Mouse (Mus musculus) hindbrain, embryonic 11.5 days (tissue): Measurements from ENCODE around the gene Zfp346. TPM values are rescaled to one million over a fixed set of nuclear protein-coding genes. Genes with fewer than 3 reads are reported as not detected.
"Not testable (repeated sequence)": the region's sequence is repeated elsewhere in the genome, so short reads cannot be mapped to it uniquely, and the experiment has no call there.

Experiments
- ATAC-seq: fragments of 200-750 bp; cut with Nextera tagmentation; 2 replicates; pipeline ENCODE4 v1.8.0; 2017; ENCODE audit warnings: mild to moderate bottlenecking, moderate TSS enrichment, moderate library complexity; ENCODE audit not compliant: low FRiP score
- DNase-seq: peaks from one replicate; pipeline ENCODE4 v3.0.0-alpha.2; 2015; ENCODE audit warnings: low spot score
- H3K27ac ChIP-seq: fragments of 300-500 bp; sonication (generic); 2 replicates; pipeline ENCODE4 v1.5.1; 2014; ENCODE audit warnings: mild to moderate bottlenecking, low read depth, low read length
- H3K27me3 ChIP-seq: fragments of 300-500 bp; sonication (generic); 2 replicates; pipeline ENCODE4 v1.6.1; 2014; ENCODE audit warnings: mild to moderate bottlenecking, low read length, moderate library complexity, mixed read lengths; ENCODE audit not compliant: control insufficient read depth, insufficient read depth
- H3K36me3 ChIP-seq: fragments of 300-500 bp; sonication (generic); 2 replicates; pipeline ENCODE4 v1.6.1; 2014; ENCODE audit warnings: mild to moderate bottlenecking, low read length, moderate library complexity, mixed read lengths; ENCODE audit not compliant: control insufficient read depth, insufficient read depth
- H3K4me1 ChIP-seq: fragments of 300-500 bp; sonication (generic); replicated peaks from 2 replicates; pipeline ENCODE4 v1.6.1; 2014; ENCODE audit warnings: low read length, mixed read lengths; ENCODE audit not compliant: control insufficient read depth, insufficient read depth
- H3K4me2 ChIP-seq: fragments of 300-500 bp; sonication (generic); replicated peaks from 2 replicates; pipeline ENCODE4 v1.6.1; 2014; ENCODE audit warnings: mild to moderate bottlenecking, low read depth, low read length
- H3K4me3 ChIP-seq: fragments of 300-500 bp; sonication (generic); 2 replicates; pipeline ENCODE4 v1.5.1; 2014; ENCODE audit warnings: low read depth, low read length
- H3K9ac ChIP-seq: fragments of 300-500 bp; sonication (generic); 2 replicates; pipeline ENCODE4 v1.6.1; 2014; ENCODE audit warnings: low read depth, low read length
- H3K9me3 ChIP-seq: fragments of 300-500 bp; sonication (generic); 2 replicates; pipeline ENCODE4 v1.6.1; 2016; ENCODE audit warnings: low read length; ENCODE audit not compliant: control insufficient read depth
- WGBS: fragments of 180-500 bp; shearing (Covaris S2); extraction: QIAGEN DNeasy Blood & Tissue Kit; methylation state at CpG from one replicate; pipeline ENCODE4 v1.1.7; 2014; 5-methylcytosine and 5-hydroxymethylcytosine counted together
- polyA plus RNA-seq: library from polyadenylated mRNA; unstranded; fragments of >200 nt; fragmentation: Nextera tagmentation; extraction: Ambion mirVana; gene quantifications from 2 replicates; pipeline ENCODE4 v1.2.1, GENCODE M21; 2014

The Zfp346 gene
- 21.1 and 25.2 TPM in 2 replicates for polyA plus RNA-seq

- Histone ChIP-seq H3K4me3 (peak within 1 kb of the TSS; percentile 63), H3K27ac (peak within 1 kb of the TSS; percentile 77)
- under 1% methylated on average over 60 of the region's 66 CpGs for WGBS
Measured at GRCm38 (mm10) chr13:55105045-55105952, at the start of gene Zfp346. Zfp346 (plus strand) TSS chr13:55105311.

GRCm38 (mm10) chr13:55058042-55058441, 47.1 kb upstream of the Zfp346 start:
- Histone ChIP-seq H3K4me1 (no peaks in the 10 kb centered on the region), H3K4me3 (no peak overlapping the region), H3K27ac (no peak overlapping the region), H3K9me3 (no peaks in the 10 kb centered on the region), H3K9ac (no peak overlapping the region), H3K36me3 (no peaks in the 10 kb centered on the region; the same call in 1 of the 2 replicates), H3K4me2 (no peak overlapping the region), H3K27me3 (no peaks in the 10 kb centered on the region)
- 86% methylated on average over 2 of the region's 2 CpGs for WGBS
- ATAC-seq = no peak
- peak; percentile 16 for DNase-seq

More at GRCm38 (mm10) chr13:55105045-55105952, at the start of gene Zfp346:
- no peaks in the 10 kb centered on the region for H3K36me3 ChIP-seq
- peak within 1 kb of the TSS; percentile 73 for H3K9ac ChIP-seq
- ATAC-seq (peak; percentile 93), DNase-seq (peak; percentile 98)
- H3K4me2 ChIP-seq = peak within 1 kb of the TSS; percentile 75
- peaks cover 3% of the 10 kb centered on the region; the same call in 1 of the 2 replicates for H3K4me1 ChIP-seq
- H3K27me3 ChIP-seq = no peaks in the 10 kb centered on the region
- H3K9me3 ChIP-seq = no peaks in the 10 kb centered on the region

- WGBS = 89% methylated on average over 2 of the region's 2 CpGs
- ATAC-seq (no peak), DNase-seq (no peak)
- Histone ChIP-seq H3K4me3 (no peak overlapping the region), H3K4me2 (no peak overlapping the region), H3K27me3 (no peaks in the 10 kb centered on the region), H3K4me1 (no peaks in the 10 kb centered on the region), H3K36me3 (no peaks in the 10 kb centered on the region), H3K9ac (no peak overlapping the region), H3K9me3 (no peaks in the 10 kb centered on the region), H3K27ac (no peak overlapping the region)
Measured at GRCm38 (mm10) chr13:55063276-55063675, 41.8 kb upstream of the Zfp346 start.

GRCm38 (mm10) chr13:55069719-55070118, 35.4 kb upstream of the Zfp346 start:
- Histone ChIP-seq H3K4me3 (no peak overlapping the region), H3K4me1 (no peaks in the 10 kb centered on the region), H3K27ac (no peak overlapping the region), H3K27me3 (no peaks in the 10 kb centered on the region), H3K9me3 (no peaks in the 10 kb centered on the region), H3K36me3 (no peaks in the 10 kb centered on the region), H3K9ac (no peak overlapping the region), H3K4me2 (no peak overlapping the region)
- ATAC-seq = no peak
- 59% methylated on average over 7 of the region's 7 CpGs for WGBS
- no peak for DNase-seq

- Histone ChIP-seq H3K27me3 (no peaks in the 10 kb centered on the region), H3K4me1 (no peaks in the 10 kb centered on the region), H3K4me2 (no peak overlapping the region), H3K9ac (no peak overlapping the region), H3K27ac (no peak overlapping the region), H3K9me3 (no peaks in the 10 kb centered on the region), H3K4me3 (no peak overlapping the region), H3K36me3 (no peaks in the 10 kb centered on the region)
- ATAC-seq (no peak), DNase-seq (peak; percentile 61)
- 3% methylated on average over 3 of the region's 3 CpGs for WGBS
Measured at GRCm38 (mm10) chr13:55071322-55071721, 33.8 kb upstream of the Zfp346 start.

DNA sequence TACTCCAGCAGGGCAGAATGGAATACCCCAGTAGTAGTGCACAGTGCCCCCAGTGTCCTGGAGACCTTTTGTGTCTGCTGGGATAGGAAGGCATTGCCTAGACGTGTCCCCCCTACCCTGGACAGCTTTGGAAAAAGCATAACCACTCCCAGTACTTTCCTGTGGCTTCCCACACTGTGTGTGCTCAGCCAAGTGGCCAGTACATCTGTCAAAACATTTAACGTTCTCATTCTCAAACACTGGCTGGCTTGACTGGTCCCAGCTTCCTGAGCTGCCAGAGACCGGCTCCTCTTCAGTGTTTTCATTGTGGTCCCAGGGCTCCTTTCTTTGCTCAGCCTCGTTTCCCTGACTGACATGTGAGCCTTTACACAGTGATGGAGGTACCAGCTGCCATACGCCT, 29.5 kb upstream of the Zfp346 start:
- Histone ChIP-seq H3K27me3 (no peaks in the 10 kb centered on the region), H3K4me1 (no peaks in the 10 kb centered on the region), H3K4me2 (no peak overlapping the region), H3K9ac (no peak overlapping the region), H3K9me3 (no peaks in the 10 kb centered on the region), H3K36me3 (no peaks in the 10 kb centered on the region), H3K27ac (no peak overlapping the region), H3K4me3 (no peak overlapping the region)
- WGBS = 43% methylated on average over 5 of the region's 5 CpGs
- DNase-seq (no peak), ATAC-seq (no peak)

DNA sequence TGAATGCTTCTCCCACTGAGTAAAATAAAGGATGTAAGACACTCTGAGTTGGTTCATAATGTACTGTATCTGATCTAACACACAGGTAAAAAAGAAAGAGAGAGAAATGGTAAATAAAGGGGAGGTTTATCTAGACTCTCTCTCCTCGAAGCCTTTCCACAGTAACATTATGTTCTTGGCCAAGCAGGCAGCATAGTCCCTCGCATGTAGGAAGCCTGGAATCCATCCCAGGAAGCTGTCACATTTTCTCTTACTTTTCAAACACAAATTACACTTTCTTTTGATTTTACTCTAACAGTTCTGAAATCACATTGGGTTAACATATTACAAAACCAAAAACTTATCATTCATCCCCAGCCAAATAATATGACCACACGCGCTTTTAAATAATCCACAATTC, 12.5 kb upstream of the Zfp346 start:
- Histone ChIP-seq H3K36me3 (no peaks in the 10 kb centered on the region), H3K4me1 (no peaks in the 10 kb centered on the region), H3K4me2 (no peak overlapping the region), H3K4me3 (no peak overlapping the region), H3K9me3 (no peaks in the 10 kb centered on the region), H3K27me3 (no peaks in the 10 kb centered on the region), H3K27ac (no peak overlapping the region), H3K9ac (no peak overlapping the region)
- DNase-seq (no peak), ATAC-seq (no peak)
- WGBS = 91% methylated on average over 4 of the region's 4 CpGs

DNA sequence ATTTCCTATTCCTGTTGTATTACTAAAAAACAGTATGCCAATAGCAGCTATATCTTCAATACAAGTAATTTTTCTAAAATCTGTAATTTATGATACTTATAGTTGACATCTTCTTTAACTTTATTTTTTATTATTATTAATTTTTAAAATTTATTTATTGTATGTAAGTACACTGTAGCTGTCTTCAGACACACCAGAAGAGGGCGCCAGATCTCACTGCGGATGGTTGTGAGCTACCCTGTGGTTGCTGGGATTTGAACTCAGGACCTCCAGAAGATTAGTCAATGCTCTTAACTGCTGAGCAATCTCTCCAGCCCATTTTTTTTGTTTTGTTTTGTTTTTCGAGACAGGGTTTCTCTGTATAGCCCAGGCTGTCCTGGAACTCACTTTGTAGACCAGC, 7.3 kb upstream of the Zfp346 start:
- not testable (repeated sequence) for H3K36me3 ChIP-seq, H3K9ac ChIP-seq, DNase-seq, H3K4me2 ChIP-seq, H3K27me3 ChIP-seq, H3K4me3 ChIP-seq, ATAC-seq, H3K9me3 ChIP-seq, H3K4me1 ChIP-seq, H3K27ac ChIP-seq
- WGBS = 95% methylated on average over 3 of the region's 3 CpGs
